Mouse (Mus musculus): Measurements from ENCODE around the gene Spib. TPM values are rescaled to one million over a fixed set of nuclear protein-coding genes. Genes with fewer than 3 reads are reported as not detected.
A peak's percentile ranks its signal among the peaks of the same experiment; 100 is the strongest.

Spib gene
- polyA plus RNA-seq, 1 experiment from 2014 or later, result not detected

DNA sequence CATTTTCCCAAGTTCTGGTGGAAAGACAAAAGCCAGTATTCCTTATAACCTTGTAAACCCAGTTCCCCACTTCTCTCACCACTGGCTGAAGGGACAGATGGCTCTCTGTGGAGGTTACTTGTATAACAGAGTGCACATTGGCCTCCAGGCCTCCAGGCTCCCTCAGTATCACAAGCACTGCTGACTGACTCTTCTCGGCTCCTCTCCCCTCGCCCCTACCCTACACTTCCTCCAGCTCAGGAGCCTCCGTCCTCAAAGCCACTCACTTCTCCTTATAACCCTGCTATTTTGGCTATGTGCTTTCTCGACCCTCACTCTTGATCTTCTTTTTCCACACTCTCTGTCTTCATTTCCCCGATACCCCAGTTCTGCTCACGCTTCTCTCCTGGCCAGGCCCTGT, 33.5 kb upstream of the Spib start:
- Histone ChIP-seq H3K36me3 (ENCODE audit: control insufficient read depth, insufficient read depth, low read length) (no peaks in the 10 kb centered on the region), H3K4me1 (ENCODE audit: control insufficient read depth, insufficient read depth, low read length) (no peaks in the 10 kb centered on the region), H3K27ac (ENCODE audit: low read length) (no peak overlapping the region), H3K4me3 (ENCODE audit: low read depth, low read length) (no peak overlapping the region), H3K9ac (replicated peaks; ENCODE audit: low read depth, low read length) (no peak overlapping the region), H3K9me3 (ENCODE audit: control insufficient read depth, low read depth, low read length) (no peaks in the 10 kb centered on the region), H3K27me3 (ENCODE audit: control insufficient read depth, insufficient read depth, low read length) (no peaks in the 10 kb centered on the region), H3K4me2 (replicated peaks; ENCODE audit: low read depth, low read length) (no peak overlapping the region)
- 66% methylated on average over 6 of the region's 6 CpGs for WGBS
- ATAC-seq (ENCODE audit: insufficient number of reproducible peaks, insufficient read depth, low FRiP score, low read depth), result no peak

DNA sequence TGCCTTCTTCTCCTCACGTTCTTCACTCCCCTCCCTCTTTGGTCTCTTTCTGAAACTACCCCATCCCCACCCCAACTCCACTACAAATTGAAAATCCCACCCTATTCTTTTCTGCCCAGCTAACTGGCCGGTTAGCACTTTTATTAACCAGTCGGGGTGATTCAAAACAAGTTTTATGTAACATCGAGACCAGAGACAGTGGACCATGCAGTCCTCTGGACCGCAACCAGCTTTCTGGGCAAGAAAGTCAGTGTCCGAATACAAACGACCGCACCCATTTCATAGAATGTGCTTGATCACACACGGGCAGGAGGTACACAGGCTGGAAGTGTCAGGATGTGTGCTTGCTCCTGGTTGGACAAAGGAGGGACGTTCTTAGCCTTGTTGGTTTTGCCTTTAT, 32.6 kb upstream of the Spib start:
- H3K4me1 ChIP-seq (ENCODE audit: control insufficient read depth, insufficient read depth, low read length), result no peaks in the 10 kb centered on the region
- ATAC-seq (ENCODE audit: insufficient number of reproducible peaks, insufficient read depth, low FRiP score, low read depth), result no peak
- H3K4me2 ChIP-seq (replicated peaks; ENCODE audit: low read depth, low read length), result no peak overlapping the region
- no peak overlapping the region for H3K4me3 ChIP-seq (ENCODE audit: low read depth, low read length)
- 84% methylated on average over 10 of the region's 10 CpGs for WGBS
- H3K27ac ChIP-seq (ENCODE audit: low read length), result no peak overlapping the region
- no peaks in the 10 kb centered on the region for H3K27me3 ChIP-seq (ENCODE audit: control insufficient read depth, insufficient read depth, low read length)
- H3K9ac ChIP-seq (replicated peaks; ENCODE audit: low read depth, low read length), result no peak overlapping the region
- H3K36me3 ChIP-seq (ENCODE audit: control insufficient read depth, insufficient read depth, low read length), result no peaks in the 10 kb centered on the region
- no peaks in the 10 kb centered on the region for H3K9me3 ChIP-seq (ENCODE audit: control insufficient read depth, low read depth, low read length)

DNA sequence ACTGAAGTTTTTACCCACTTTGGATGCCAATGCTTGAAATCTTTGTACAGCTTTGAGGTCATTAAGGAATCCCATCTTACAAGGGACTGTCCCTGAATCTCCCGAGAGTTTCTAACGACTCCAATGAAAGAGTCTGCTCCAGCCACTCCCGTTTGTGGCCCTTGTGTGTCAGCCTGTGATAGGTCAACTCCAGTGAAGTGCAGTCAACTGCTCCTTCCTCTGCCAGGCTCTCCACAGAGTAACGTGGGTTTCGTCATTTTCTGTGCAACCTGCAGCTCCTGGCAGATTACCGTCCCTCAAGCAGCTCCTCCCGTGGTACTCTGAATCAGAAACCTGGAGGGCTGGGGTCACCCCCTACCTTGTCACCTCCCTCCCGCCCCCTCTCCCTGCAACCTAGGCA, 31.4 kb upstream of the Spib start:
- Histone ChIP-seq H3K4me2 (replicated peaks; ENCODE audit: low read depth, low read length) (no peak overlapping the region), H3K4me1 (ENCODE audit: control insufficient read depth, insufficient read depth, low read length) (no peaks in the 10 kb centered on the region), H3K9ac (replicated peaks; ENCODE audit: low read depth, low read length) (no peak overlapping the region), H3K27me3 (ENCODE audit: control insufficient read depth, insufficient read depth, low read length) (no peaks in the 10 kb centered on the region), H3K27ac (ENCODE audit: low read length) (no peak overlapping the region), H3K4me3 (ENCODE audit: low read depth, low read length) (no peak overlapping the region), H3K9me3 (ENCODE audit: control insufficient read depth, low read depth, low read length) (no peaks in the 10 kb centered on the region), H3K36me3 (ENCODE audit: control insufficient read depth, insufficient read depth, low read length) (no peaks in the 10 kb centered on the region)
- ATAC-seq (ENCODE audit: insufficient number of reproducible peaks, insufficient read depth, low FRiP score, low read depth), result no peak
- WGBS, result 48% methylated on average over 8 of the region's 8 CpGs

DNA sequence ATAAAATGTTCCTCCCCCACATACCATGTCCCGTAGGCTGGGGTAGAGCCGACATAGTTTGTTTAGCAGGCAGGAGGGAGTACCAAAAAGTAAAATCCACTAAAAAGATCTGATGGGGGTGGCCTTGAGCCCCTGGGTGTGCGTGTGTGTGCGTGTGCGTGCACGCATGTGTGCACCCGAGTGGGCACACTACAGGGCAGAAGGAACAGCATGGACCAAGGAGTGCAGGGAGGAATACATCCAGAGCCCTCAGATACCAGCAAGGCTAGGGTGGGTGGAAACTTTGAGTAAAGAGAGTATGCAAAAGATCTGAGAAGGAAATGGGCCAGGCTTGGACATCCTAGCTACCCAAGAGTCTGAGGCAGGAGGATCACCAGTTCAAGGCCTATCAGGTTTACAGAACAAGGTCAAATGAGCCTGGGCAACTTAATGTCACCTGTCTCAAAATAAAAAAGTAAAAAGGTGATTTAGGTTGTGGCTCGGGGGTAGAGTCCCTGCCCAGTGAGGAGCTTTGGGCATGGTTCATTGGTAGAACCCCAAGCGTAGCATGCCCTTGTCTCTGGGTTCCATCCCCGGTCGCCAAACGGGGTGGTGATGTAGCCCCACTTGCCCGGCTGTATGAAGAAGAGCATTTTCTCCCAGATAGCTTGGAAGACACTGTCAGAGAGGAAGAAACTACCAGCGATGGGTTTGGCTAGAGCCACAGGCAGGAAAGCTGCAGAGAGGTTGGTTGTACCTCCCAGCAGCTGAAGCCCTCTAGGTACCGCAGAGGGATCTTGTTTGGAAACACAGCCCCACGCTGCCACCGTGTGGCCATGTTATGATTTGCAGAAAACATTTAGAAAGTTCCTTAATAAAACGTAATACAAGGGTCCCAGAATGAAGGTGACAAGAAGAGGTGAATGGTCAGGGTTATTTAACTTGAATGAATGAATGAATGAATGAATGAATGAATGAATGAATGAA, 28.8 kb upstream of the Spib start:
- WGBS, result 52% methylated on average over 18 of the region's 18 CpGs
- H3K9ac ChIP-seq (replicated peaks; ENCODE audit: low read depth, low read length), result no peak overlapping the region
- no peaks in the 10 kb centered on the region for H3K27me3 ChIP-seq (ENCODE audit: control insufficient read depth, insufficient read depth, low read length)
- no peaks in the 10 kb centered on the region for H3K4me1 ChIP-seq (ENCODE audit: control insufficient read depth, insufficient read depth, low read length)
- no peak overlapping the region for H3K4me3 ChIP-seq (ENCODE audit: low read depth, low read length)
- H3K9me3 ChIP-seq (ENCODE audit: control insufficient read depth, low read depth, low read length), result no peaks in the 10 kb centered on the region
- no peak overlapping the region for H3K27ac ChIP-seq (ENCODE audit: low read length)
- H3K36me3 ChIP-seq (ENCODE audit: control insufficient read depth, insufficient read depth, low read length), result no peaks in the 10 kb centered on the region
- ATAC-seq (ENCODE audit: insufficient number of reproducible peaks, insufficient read depth, low FRiP score, low read depth), result no peak
- H3K4me2 ChIP-seq (replicated peaks; ENCODE audit: low read depth, low read length), result no peak overlapping the region

DNA sequence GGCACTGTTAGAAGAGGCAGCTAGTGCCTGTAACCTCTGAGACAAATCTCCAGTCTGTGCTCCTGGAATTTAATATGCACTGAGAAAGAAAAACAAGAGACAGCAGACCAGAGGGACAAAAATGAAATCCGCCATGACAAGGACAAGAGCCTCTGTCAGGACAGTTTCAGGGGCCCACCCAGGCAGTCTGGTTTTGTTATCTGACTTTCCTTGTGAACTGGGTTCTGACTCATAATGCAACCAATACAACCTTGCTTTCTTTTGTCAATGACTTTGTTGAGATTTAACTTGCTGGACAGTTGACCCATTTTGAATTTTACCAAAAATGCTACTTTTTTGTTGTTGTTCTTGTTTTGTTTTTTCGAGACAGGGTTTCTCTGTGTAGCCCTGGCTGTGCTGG, 25.8 kb upstream of the Spib start:
- Histone ChIP-seq H3K36me3 (ENCODE audit: control insufficient read depth, insufficient read depth, low read length) (no peaks in the 10 kb centered on the region), H3K27me3 (ENCODE audit: control insufficient read depth, insufficient read depth, low read length) (no peaks in the 10 kb centered on the region), H3K27ac (ENCODE audit: low read length) (no peak overlapping the region), H3K9me3 (ENCODE audit: control insufficient read depth, low read depth, low read length) (no peaks in the 10 kb centered on the region), H3K4me3 (ENCODE audit: low read depth, low read length) (no peak overlapping the region), H3K9ac (replicated peaks; ENCODE audit: low read depth, low read length) (no peak overlapping the region), H3K4me2 (replicated peaks; ENCODE audit: low read depth, low read length) (no peak overlapping the region), H3K4me1 (ENCODE audit: control insufficient read depth, insufficient read depth, low read length) (peaks cover 5% of the 10 kb centered on the region; the same call in 1 of the 2 replicates)
- ATAC-seq (ENCODE audit: insufficient number of reproducible peaks, insufficient read depth, low FRiP score, low read depth), result no peak
- 60% methylated on average over 2 of the region's 2 CpGs for WGBS

DNA sequence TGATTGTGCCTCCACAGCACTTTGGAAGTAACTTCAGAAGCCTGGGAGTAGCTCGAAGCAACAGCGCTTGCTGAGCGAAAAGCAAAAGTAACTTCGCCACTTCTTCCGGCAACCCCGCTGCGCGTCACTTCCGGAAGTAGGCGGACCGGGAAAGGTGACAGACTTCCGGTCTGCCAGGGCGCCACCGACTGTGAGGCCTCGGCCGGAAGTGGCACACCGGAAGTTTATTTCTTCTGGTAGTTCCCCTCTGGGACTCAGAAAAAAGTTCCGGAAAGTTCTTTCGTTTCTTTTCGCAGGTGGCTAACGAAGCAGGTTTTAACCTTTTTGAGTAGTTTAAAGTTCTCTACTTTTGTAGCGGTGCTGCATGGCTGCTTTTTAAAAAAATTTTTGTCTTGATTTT, 22.0 kb upstream of the Spib start, which contains the start of gene Nr1h2:
Nr1h2 (minus strand) TSS at position 126 of the 400 bp plus-strand sequence.
- peak within 1 kb of the TSS; percentile 98 for H3K27ac ChIP-seq (ENCODE audit: low read length)
- under 1% methylated on average over 22 of the region's 22 CpGs for WGBS
- H3K4me2 ChIP-seq (replicated peaks; ENCODE audit: low read depth, low read length), result peak within 1 kb of the TSS; percentile 73
- peak; percentile 78 for ATAC-seq (ENCODE audit: insufficient number of reproducible peaks, insufficient read depth, low FRiP score, low read depth)
- peaks cover 27% of the 10 kb centered on the region for H3K36me3 ChIP-seq (ENCODE audit: control insufficient read depth, insufficient read depth, low read length)
- no peaks in the 10 kb centered on the region for H3K27me3 ChIP-seq (ENCODE audit: control insufficient read depth, insufficient read depth, low read length)
- peak within 1 kb of the TSS; percentile 52 for H3K9ac ChIP-seq (replicated peaks; ENCODE audit: low read depth, low read length)
- H3K4me3 ChIP-seq (ENCODE audit: low read depth, low read length), result peak within 1 kb of the TSS; percentile 85
- no peaks in the 10 kb centered on the region for H3K9me3 ChIP-seq (ENCODE audit: control insufficient read depth, low read depth, low read length)
- H3K4me1 ChIP-seq (ENCODE audit: control insufficient read depth, insufficient read depth, low read length), result peaks cover 5% of the 10 kb centered on the region; the same call in 1 of the 2 replicates

DNA sequence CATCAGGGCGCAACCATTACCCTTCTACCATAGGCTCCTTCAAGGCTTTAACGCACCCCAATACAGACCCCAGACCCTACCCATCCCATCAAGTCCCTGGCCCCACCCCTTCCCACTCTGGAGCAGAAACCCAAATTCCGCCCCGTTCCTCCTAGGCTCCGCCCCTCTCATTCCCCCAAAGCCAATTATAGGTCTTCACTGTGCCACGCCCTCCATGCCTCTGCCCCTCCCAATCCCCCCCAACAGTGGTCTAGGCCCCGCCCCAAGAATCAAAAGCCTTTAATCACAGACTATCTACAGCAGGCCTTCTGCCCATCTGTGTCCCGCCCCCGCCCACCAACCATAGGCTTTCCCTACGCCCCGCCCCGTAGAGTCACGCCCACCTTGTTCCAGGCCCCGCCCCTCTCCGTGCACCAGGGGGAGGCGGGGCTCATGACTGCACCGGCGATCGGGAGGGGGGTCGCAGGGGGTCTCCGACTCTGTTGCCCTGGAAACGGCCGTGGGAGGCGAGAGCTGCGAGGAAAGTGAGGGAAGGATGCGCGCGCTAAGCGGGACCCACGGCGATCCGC, 21.4 kb upstream of the Spib start:
- Histone ChIP-seq H3K36me3 (ENCODE audit: control insufficient read depth, insufficient read depth, low read length) (peaks cover 27% of the 10 kb centered on the region), H3K27ac (ENCODE audit: low read length) (peak overlapping the region; percentile 98), H3K4me1 (ENCODE audit: control insufficient read depth, insufficient read depth, low read length) (peaks cover 5% of the 10 kb centered on the region; the same call in 1 of the 2 replicates), H3K4me3 (ENCODE audit: low read depth, low read length) (peak overlapping the region; percentile 85), H3K4me2 (replicated peaks; ENCODE audit: low read depth, low read length) (peak overlapping the region; percentile 73), H3K9me3 (ENCODE audit: control insufficient read depth, low read depth, low read length) (no peaks in the 10 kb centered on the region), H3K27me3 (ENCODE audit: control insufficient read depth, insufficient read depth, low read length) (no peaks in the 10 kb centered on the region), H3K9ac (replicated peaks; ENCODE audit: low read depth, low read length) (peak overlapping the region; percentile 52)
- WGBS, result 1% methylated on average over 32 of the region's 32 CpGs
- peak; percentile 70 for ATAC-seq (ENCODE audit: insufficient number of reproducible peaks, insufficient read depth, low FRiP score, low read depth)

DNA sequence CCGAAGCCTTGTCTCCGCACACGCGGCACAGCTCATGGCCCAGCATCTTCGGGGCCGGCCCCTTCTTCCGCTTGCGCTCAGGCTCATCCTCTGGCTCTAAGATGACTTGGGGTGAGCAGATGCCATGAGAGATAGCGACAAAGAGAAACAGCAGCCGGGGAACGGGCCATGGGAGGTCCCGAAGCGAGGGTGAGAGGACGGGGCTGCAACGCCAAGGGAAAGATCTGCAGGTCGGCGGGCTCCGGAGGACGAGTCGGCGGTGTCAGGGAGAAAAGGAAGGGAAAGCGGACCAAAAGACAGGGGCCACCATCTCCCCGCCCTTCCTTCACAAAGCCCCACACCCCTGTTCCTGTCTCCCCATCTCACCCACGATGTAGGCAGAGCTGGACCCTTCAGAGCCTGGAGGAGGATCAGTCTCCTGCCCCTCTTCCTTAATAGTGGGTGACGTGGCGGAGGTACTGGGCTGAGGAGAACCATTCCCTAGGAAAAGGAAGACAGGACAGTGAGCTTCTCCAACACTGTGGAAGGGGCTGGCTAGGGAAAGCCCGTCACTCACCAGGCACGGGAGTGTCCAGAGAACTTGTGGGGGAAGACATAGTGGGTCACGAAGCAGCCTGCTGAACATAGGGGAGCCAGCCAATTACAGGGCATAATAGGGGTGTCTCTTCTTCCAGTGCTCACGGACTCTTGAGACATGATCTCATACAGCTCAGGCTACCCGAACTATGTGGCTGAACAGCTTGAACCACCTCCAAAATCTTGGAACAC, 20.5 kb upstream of the Spib start:
- ATAC-seq (ENCODE audit: insufficient number of reproducible peaks, insufficient read depth, low FRiP score, low read depth), result no peak
- Histone ChIP-seq H3K36me3 (ENCODE audit: control insufficient read depth, insufficient read depth, low read length) (peaks cover 27% of the 10 kb centered on the region), H3K9ac (replicated peaks; ENCODE audit: low read depth, low read length) (no peak overlapping the region), H3K4me1 (ENCODE audit: control insufficient read depth, insufficient read depth, low read length) (peaks cover 12% of the 10 kb centered on the region), H3K4me3 (ENCODE audit: low read depth, low read length) (peak overlapping the region; percentile 85; the same call in 1 of the 2 replicates), H3K4me2 (replicated peaks; ENCODE audit: low read depth, low read length) (peak overlapping the region; percentile 73), H3K9me3 (ENCODE audit: control insufficient read depth, low read depth, low read length) (no peaks in the 10 kb centered on the region), H3K27me3 (ENCODE audit: control insufficient read depth, insufficient read depth, low read length) (no peaks in the 10 kb centered on the region), H3K27ac (ENCODE audit: low read length) (no peak overlapping the region)
- 84% methylated on average over 31 of the region's 31 CpGs for WGBS
